Mouse (Mus musculus) spleen, adult 2 months (tissue): ENCODE results near the gene Ror1.

ENCODE experiments used
- CTCF ChIP-seq: fragments of 200-500 bp; IDR thresholded peaks from 2 replicates; pipeline ENCODE4 v1.5.1; 2011; ENCODE audit warnings: mild to moderate bottlenecking, inconsistent platforms; ENCODE audit not compliant: insufficient read depth, insufficient read length, insufficient replicate concordance; ENCODE audit errors: extremely low read depth
- POLR2A ChIP-seq: fragments of 200-500 bp; IDR thresholded peaks from 2 replicates; pipeline ENCODE4 v1.6.1; 2011; ENCODE audit warnings: low read depth, low read length, inconsistent platforms

GRCm38 (mm10) chr4:100203688-100204087 lies 108.1 kb downstream of the Ror1 start:
- TF ChIP-seq CTCF: no peak
- TF ChIP-seq POLR2A: no peak
